Mouse (Mus musculus): ENCODE results near the gene Tmem38b. TPM values are rescaled to one million over a fixed set of nuclear protein-coding genes. Genes with fewer than 3 reads are reported as not detected.

Gene Tmem38b
- polyA plus RNA-seq, 1 experiment from 2014 or later = 7.7 TPM

- H3K9me3 ChIP-seq = no peaks in the 10 kb centered on the region
- ATAC-seq (ENCODE audit: low FRiP score) = no peak
- H3K4me3 ChIP-seq = no peak overlapping the region
- H3K27me3 ChIP-seq = no peaks in the 10 kb centered on the region
- peaks cover 6% of the 10 kb centered on the region; the same call in 1 of the 2 replicates for H3K4me1 ChIP-seq (replicated peaks)
- no peak overlapping the region for H3K9ac ChIP-seq
- WGBS = 89% methylated on average over 7 of the region's 7 CpGs
- H3K4me2 ChIP-seq = no peak overlapping the region
- H3K36me3 ChIP-seq = no peaks in the 10 kb centered on the region
- no peak overlapping the region for H3K27ac ChIP-seq
Observed at GRCm38 (mm10) chr4:53904335-53904734, 78.5 kb downstream of the Tmem38b start.

- 49% methylated on average over 6 of the region's 6 CpGs for WGBS
- no peak overlapping the region for H3K27ac ChIP-seq
- H3K36me3 ChIP-seq = no peaks in the 10 kb centered on the region
- no peaks in the 10 kb centered on the region for H3K9me3 ChIP-seq
- no peak overlapping the region for H3K4me3 ChIP-seq
- H3K9ac ChIP-seq = no peak overlapping the region
- ATAC-seq (ENCODE audit: low FRiP score) = 0 out of 2 replicates have a peak, but pooled peaks have one; percentile 21
- no peaks in the 10 kb centered on the region for H3K27me3 ChIP-seq
- H3K4me2 ChIP-seq = no peak overlapping the region
- peaks cover 3% of the 10 kb centered on the region; the same call in 1 of the 2 replicates for H3K4me1 ChIP-seq (replicated peaks)
Observed at GRCm38 (mm10) chr4:53905537-53905936, 79.7 kb downstream of the Tmem38b start.

- Histone ChIP-seq H3K9ac (no peak overlapping the region), H3K27ac (no peak overlapping the region), H3K9me3 (no peaks in the 10 kb centered on the region), H3K4me1 (replicated peaks) (no peaks in the 10 kb centered on the region), H3K4me3 (no peak overlapping the region), H3K4me2 (no peak overlapping the region), H3K27me3 (no peaks in the 10 kb centered on the region), H3K36me3 (no peaks in the 10 kb centered on the region)
- no peak for ATAC-seq (ENCODE audit: low FRiP score)
- 83% methylated on average over 3 of the region's 3 CpGs for WGBS
Observed at GRCm38 (mm10) chr4:53907071-53907470, 81.2 kb downstream of the Tmem38b start.

Other genes starting within 250 kb of the Tmem38b start
- 38.1 and 42.0 TPM in 2 replicates for gene Fsd1l, start 194.6 kb upstream of the Tmem38b start, polyA plus RNA-seq (2015; fragmentation: Nextera tagmentation; extraction: Ambion mirVana)
- gene Fktn, start 112.0 kb upstream of the Tmem38b start, polyA plus RNA-seq (2015; fragmentation: Nextera tagmentation; extraction: Ambion mirVana) = 20.9 and 22.3 TPM in 2 replicates
- gene Tal2, start 46.3 kb upstream of the Tmem38b start, polyA plus RNA-seq (2015; fragmentation: Nextera tagmentation; extraction: Ambion mirVana) = 2.0 and 4.2 TPM in 2 replicates

Data from hindbrain, embryonic 13.5 days (tissue).